Mouse (Mus musculus): ENCODE measurements around the gene Opcml.

Gene Opcml

DNA sequence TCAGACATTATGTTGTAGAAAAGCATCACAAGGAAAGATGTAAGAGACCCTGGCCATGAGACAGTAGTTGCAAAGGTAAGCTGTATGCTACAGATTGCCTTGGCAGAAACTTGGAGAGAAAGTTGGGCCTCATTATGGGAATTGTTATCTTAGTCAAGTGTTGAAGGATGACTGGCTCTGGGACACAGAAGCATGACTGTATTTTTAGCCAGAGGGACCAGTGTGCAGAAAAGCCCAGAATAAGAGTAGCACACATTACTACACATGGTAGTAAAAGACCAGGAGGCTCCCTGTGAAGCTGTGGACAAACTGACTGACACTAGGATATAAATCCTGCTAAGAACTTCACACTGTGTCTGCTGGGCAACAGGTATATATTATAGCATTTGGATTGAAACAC lies 1016.1 kb downstream of the Opcml start:
- no peak for DNase-seq

DNA sequence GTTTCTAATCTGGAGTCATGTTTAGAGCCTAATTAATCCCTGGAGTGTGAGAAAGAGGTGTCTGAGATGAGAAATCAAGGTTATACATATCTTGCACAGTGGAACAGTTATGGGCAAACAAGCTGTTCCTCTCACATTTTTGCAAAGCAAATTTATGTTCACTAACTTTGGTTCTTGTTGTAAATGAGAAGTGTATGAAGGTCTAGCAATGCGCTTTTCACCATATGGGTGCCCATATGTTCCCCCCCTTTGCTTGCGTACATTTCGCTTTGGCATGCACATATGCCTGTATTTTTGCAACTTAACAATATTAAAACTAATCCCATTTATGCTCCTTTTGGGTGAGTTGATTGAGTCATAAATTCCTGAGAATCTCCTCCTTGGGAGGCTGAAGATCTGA lies 1031.5 kb downstream of the Opcml start:
- DNase-seq, result no peak

DNA sequence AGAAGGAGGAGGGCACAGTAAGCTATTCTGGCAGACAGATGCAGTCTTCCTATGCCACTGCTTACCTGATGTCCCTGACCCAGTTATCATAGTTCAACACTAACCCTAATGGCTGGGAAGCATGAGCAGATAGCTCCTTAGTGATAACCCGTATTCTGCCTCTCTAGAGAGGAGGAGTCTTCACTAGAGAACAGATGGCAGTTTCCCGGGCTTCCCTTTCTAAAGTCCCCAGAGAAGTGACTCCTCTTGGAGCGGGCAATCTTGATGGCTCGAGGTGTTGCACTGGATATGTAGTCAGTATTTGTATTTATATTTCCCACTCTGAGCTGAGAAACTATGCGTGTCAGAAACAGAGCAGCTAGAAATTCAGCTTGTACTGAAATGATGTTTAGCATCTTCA lies 1031.9 kb downstream of the Opcml start:
- DNase-seq, result no peak

DNA sequence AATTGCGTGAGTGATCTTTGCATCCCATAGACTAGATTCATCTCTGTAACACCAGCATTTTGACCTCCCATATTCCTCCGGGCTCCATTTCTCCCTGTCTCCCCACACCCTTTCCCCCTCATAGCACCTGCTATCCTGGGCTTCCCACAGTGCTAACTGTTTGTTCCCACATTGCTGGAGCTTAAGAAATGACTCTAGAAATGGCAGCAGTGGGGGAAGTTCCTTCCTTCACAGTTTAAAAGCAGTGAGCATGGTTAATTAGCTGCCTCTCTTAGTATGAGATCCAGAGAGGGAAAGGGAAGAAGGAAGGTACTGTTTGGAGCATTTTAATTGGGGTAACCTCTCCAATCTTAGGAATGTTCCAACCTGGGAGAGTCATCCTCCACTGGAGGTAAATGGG lies 1035.2 kb downstream of the Opcml start:
- no peak for DNase-seq

DNA sequence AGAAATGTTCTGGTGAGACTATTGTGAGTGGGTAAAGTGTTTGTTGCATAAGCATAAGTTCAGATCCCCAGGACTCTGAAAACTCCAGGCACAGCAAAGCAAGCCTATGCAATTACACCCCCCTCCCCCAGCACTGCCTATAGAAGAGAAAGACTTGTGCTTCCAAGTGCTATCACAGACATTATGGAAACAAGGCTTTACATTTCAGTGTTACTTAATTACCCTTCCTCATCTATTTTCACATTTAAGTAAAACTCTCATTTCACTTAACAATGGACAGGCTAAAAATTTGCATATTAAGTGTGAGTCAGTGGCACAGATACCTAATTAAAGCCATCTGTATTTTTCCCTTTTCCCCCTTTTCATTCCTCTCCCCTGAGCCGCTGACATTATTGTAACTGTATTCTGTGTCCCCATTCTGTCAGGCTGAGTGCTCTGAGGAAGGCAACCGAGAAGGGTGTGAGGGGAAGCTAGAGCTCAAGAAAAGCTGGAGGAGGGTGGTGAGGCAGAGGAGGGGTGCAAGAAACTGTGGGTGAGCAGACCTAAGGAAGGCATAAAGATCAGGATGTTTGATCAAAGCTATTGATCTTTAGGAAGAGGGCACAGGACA lies 1055.5 kb downstream of the Opcml start:
- no peak for DNase-seq

DNA sequence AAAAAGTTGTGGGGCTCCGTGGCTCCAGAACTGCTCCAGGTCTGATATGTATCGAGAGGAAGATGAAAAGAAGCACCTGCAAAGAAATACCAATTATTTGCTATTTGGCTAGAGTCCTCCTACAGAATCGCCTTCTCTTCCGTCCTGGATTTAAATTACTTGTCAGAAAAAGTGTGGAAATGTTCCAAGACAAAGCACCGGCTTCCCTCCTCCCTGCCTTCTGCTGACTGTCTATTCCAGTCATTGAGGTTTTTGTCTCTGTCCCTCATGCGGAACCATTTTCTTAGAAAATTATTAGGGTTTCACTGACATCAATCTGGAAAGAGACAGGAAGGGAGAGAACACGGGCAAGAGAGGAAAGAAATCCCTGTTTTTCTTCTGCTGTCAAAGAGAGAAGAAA lies 1065.3 kb downstream of the Opcml start:
- peak; percentile 22 for DNase-seq

DNA sequence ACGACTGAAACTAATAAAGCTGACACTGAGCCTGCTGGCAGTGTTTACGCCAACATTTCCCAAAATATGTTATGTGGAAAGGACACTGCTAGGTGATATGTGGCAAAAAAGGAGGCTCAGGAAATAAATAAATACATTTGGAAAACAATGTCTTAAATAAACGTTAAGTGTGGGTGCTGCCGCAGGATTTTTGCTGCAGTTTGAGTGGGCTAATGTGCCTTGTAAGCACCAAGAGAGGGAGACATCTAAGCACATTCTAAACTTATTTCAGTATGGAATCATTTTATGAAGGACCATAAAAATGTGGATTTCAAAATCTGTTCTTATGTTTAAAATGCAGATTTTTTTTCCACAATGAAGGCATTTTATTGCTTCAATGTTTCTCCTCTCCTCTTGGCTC lies 1071.4 kb downstream of the Opcml start:
- no peak for DNase-seq

DNA sequence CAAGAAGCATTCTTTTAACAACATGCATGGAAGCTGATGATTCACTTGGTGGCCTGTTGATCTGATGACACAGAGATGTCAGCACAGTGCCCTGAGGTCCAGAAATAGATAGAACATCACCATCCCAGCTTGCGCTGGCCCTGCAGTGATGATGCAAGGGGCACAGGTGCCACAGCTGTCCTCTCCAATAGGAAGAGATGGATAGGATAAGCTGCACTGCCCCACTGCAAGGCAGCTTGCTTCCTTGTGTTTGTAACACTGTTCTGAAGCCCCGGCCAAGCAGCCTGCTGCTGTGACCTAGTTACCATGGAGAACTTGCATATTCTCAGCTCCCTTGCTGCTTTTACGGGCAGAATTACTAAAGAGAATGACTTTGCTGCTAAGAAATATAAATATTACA lies 1076.7 kb downstream of the Opcml start:
- DNase-seq, result peak; percentile 62

DNA sequence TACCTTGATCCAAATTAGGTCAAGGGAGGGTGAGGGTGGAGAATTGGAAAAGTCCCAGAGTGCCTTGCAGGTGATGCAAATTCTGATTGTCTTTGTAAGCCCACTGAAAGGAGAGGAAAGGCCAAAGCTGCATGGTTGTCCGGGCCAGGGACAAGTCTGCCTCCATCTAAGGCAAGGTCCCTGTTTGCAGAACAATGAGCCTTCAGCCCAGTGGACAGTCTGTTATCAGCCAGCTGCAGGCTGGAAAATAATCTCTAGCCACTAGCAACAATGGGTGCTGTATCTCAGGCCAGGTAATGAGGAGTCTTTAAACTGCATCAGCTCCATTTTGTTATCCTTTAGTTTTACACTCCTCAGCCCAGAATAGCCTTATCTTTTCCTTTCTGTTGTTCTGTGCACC lies 1079.9 kb downstream of the Opcml start:
- no peak for DNase-seq

DNA sequence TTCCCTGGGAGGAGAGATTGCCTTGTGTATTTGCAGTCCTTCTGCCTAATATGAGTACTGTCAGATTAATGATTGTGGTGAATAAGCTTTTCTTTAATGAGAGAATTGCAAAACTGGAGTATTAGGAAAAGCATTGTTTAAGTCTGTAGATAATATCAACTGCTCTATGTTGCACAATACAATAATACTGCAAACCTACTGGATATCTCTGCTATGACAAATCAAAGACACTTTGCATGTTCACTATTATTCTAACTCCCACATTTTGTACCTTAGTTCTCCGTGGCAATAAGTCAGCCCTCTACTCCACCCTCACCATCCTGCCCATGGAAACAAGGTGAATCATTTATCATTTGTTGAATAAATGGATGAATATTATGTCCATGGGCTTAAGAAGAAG lies 1092.0 kb downstream of the Opcml start:
- DNase-seq, result no peak

DNA sequence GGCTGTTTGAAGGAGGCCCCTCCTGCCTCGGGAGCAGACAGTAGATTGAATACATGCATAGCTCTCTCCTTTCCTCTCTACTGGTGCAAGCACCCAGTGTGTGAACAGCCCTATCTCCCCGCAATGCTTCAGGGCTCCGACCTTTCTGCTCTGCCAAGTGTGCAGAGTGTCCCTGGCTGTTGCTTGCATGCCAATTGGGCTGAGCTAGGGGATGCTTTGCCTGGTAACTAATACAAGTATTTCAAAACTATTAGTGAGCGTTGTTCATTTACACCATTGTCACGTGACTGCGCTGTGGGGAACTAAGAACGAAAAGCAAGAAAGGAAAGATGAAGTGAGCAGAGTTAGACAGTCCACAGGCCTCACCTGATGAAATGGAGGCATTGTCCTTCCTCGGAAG lies 1101.0 kb downstream of the Opcml start:
- peak; percentile 18 for DNase-seq

DNA sequence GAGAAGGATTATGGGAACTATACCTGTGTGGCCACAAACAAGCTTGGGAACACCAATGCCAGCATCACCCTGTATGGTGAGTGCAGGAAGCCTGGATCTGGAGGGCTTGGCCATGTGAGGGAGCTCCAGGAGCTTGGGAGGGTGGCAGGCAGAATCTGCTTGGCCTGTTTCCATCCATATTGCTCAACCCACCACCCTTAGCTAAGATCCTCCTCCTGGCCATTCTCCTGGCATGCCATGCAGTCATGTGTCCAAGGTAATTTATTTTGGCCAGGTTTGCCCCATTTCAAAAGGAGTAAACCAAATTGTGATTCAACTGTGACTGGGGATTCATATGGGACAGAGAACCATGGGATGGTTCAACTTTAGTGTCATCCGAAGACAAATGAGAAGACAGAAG lies 1112.7 kb downstream of the Opcml start:
- DNase-seq, result no peak

DNA sequence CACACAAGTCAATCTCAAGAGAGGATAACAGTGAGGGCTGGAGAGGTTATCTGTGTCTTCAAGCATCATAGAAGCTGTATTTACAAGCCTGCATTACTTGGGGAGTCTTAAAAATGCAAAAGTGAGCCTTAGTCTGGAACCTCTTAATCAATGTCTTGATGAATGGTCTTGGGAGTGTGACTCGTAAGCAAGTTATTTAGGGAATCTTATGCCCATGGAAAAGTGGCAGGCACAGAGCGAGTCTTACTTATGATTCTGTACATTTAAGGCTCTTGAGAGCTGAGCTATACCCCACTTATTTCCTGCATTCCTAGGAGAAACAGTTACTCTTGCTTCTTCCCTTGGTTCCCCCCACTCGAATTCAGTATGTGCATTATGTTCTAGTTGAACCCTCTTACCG lies 1119.2 kb downstream of the Opcml start:
- no peak for DNase-seq

DNA sequence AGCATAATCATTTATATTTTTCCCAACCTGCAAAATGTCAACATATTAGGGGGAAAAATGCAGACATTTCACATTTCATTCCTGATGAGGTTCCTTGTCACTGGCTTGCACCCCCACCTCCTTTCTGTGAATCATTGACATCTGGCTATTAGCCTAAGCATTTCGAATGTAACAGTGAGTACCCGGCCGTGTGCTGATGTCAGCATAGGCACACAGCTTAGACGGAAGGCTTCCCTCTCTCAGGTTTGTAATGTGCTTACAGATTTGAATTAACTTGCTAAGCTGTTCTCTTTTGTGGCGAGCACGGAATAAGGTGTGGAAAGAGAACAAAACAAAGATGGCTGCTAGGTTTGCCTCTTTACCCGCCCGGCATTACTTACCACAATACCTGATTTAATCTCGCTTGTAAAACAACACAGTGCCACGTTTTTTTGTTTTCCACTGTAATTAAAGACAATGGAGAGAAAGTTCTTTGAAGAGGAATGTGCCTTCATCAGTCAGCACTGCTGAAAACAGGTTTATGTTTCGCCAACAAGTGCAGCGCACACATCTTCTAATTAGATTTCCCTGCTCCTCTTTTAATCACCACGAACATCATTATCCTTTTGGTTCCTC lies 1121.1 kb downstream of the Opcml start:
- DNase-seq, result no peak

DNA sequence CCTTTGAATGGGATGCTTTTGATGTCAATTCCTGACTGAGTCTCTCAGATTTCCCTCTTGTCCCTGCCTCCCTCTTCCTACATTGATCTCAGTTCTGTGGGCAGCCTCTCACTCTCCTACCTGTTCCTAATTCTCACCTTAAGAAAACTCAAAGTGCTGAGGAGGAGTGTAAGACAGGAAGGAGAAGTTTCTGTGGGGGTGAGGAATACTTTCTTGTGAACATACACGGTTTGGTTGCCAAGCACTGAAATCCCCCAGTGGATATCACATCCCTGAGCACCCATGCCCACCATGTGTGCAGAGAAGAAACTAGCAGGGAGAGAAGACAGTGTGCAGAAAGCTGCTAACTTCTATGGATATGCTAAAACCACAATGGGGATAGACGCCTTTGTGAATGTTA lies 1141.5 kb downstream of the Opcml start:
- DNase-seq, result no peak

DNA sequence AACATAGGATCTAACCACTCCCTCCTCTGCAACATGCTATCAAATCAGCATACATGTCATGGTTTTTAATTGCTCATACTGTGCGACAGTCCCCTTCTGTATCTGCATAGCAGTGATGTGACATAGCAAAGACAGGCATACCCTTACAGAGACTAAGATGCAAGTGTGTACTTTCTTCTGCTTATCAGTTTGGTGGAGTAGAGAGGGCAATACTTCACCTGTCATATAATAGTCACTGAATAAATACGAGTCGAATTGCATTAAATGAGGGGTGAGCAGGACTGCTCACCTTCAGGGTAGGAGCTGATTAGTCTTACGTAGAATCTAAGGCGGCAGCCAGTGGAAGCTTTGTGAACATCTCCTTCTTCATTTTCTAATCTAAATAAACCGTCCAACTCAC lies 1146.6 kb downstream of the Opcml start:
- no peak for DNase-seq

DNA sequence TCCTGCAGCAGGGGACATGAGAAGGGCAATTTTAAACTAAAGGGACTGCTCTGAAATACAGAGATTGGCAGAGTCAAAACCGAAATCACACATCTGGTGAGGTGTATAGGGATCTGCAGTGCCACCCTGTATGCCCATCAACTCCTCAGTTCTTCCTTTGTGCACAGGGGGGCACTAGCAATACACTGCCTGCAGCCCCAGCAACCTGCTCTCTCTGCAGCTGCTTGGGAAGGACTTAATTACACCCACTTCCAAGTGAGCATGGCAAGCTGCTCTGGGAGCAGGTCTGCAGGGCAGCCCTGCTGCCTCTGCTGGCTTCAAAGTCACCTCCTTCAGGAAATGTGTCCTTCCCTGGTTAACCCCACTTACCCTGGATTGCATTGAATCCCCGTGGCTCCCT lies 1147.4 kb downstream of the Opcml start:
- DNase-seq, result no peak

DNA sequence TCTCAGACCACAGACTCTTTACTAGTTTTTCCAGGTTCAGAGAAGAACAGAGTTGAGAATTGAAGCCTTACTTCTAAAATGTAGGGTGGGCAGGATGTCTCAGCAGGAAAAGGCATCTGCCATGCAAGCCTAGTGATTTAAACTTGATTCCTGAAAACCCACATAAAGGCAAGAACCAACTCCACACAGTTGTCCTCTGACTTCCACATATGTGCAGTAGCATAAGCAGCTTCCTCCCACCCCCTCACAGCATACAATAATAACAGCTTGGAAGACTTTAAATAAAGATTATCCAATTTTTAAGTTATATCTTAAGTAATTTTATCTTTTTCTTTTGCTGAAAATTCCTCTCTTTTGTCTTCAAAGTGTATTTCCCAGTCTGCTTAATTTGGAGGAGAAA lies 1150.3 kb downstream of the Opcml start:
- DNase-seq, result no peak

DNA sequence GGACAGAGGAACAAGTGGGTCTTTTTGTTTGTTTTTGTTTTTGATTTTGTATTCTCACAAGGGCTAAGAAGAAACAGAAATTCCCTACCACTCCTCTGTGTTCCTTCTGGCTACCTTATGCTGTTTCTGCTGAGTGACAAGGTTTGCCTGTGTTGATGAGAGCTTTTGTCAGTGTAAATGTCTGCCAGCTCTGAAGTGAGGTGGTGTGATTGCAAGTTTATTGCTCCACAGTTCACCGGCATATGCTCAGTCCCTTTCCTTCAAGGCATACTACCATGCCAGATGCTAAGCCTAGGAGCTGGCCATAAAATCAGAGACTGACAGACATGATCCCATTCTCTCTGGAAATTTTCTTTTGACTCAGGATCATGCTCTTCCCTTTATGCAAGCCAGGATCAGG lies 1178.9 kb downstream of the Opcml start:
- no peak for DNase-seq

Data from cerebellum, adult 11-12 months (tissue).